Mouse (Mus musculus): Measurements from ENCODE around the gene Tmem256. TPM values are rescaled to one million over a fixed set of nuclear protein-coding genes. Genes with fewer than 3 reads are reported as not detected.

Tmem256 gene
- polyA plus RNA-seq, 1 experiment from 2014 or later = 359 TPM

GRCm38 (mm10) chr11:69801379-69801977, 36.8 kb upstream of the Tmem256 start, which contains the start of gene Fgf11:
TSS of gene Fgf11 (minus strand) at chr11:69801857.
- Histone ChIP-seq H3K36me3 (no peaks in the 10 kb centered on the region), H3K4me3 (peak within 1 kb of the TSS; percentile 62), H3K27ac (peak within 1 kb of the TSS; percentile 72), H3K4me2 (peak within 1 kb of the TSS; percentile 97), H3K4me1 (replicated peaks) (peaks cover 63% of the 10 kb centered on the region), H3K9ac (peak within 1 kb of the TSS; percentile 62), H3K27me3 (peaks cover 25% of the 10 kb centered on the region), H3K9me3 (replicated peaks) (no peaks in the 10 kb centered on the region)
- no peak for ATAC-seq (replicated peaks; ENCODE audit: insufficient number of reproducible peaks, insufficient read depth, low FRiP score, low read depth)
- WGBS = 2% methylated on average over 33 of the region's 33 CpGs

GRCm38 (mm10) chr11:69802648-69803105, 35.6 kb upstream of the Tmem256 start:
- peak; percentile 39 for ATAC-seq (replicated peaks; ENCODE audit: insufficient number of reproducible peaks, insufficient read depth, low FRiP score, low read depth)
- Histone ChIP-seq H3K9me3 (replicated peaks) (no peaks in the 10 kb centered on the region), H3K4me1 (replicated peaks) (peaks cover 63% of the 10 kb centered on the region), H3K36me3 (no peaks in the 10 kb centered on the region), H3K4me3 (peak overlapping the region; percentile 62), H3K27me3 (peaks cover 30% of the 10 kb centered on the region), H3K4me2 (peak overlapping the region; percentile 97), H3K27ac (peak overlapping the region; percentile 53), H3K9ac (peak overlapping the region; percentile 62)
- WGBS = under 1% methylated on average over 32 of the region's 33 CpGs

- no peaks in the 10 kb centered on the region for H3K9me3 ChIP-seq (replicated peaks)
- peak overlapping the region; percentile 62 for H3K4me3 ChIP-seq
- peaks cover 27% of the 10 kb centered on the region for H3K27me3 ChIP-seq
- H3K9ac ChIP-seq = peak overlapping the region; percentile 62
- H3K4me1 ChIP-seq (replicated peaks) = peaks cover 63% of the 10 kb centered on the region
- no peak overlapping the region for H3K27ac ChIP-seq
- H3K36me3 ChIP-seq = no peaks in the 10 kb centered on the region
- peak overlapping the region; percentile 97 for H3K4me2 ChIP-seq
- WGBS = 1% methylated on average over 12 of the region's 12 CpGs
- ATAC-seq (replicated peaks; ENCODE audit: insufficient number of reproducible peaks, insufficient read depth, low FRiP score, low read depth) = no peak
Observed at GRCm38 (mm10) chr11:69803328-69803727, 35.0 kb upstream of the Tmem256 start.

GRCm38 (mm10) chr11:69803786-69804651, 34.3 kb upstream of the Tmem256 start:
- H3K9me3 ChIP-seq (replicated peaks) = no peaks in the 10 kb centered on the region
- peaks cover 60% of the 10 kb centered on the region for H3K4me1 ChIP-seq (replicated peaks)
- peak; percentile 63 for ATAC-seq (replicated peaks; ENCODE audit: insufficient number of reproducible peaks, insufficient read depth, low FRiP score, low read depth)
- peak overlapping the region; percentile 62 for H3K4me3 ChIP-seq
- no peak overlapping the region for H3K27ac ChIP-seq
- peak overlapping the region; percentile 97 for H3K4me2 ChIP-seq
- H3K36me3 ChIP-seq = no peaks in the 10 kb centered on the region
- peaks cover 27% of the 10 kb centered on the region for H3K27me3 ChIP-seq
- whole genome bisulfite sequencing = under 1% methylated on average over 60 of the region's 60 CpGs
- H3K9ac ChIP-seq = peak overlapping the region; percentile 62

GRCm38 (mm10) chr11:69804652-69804940, 33.7 kb upstream of the Tmem256 start:
- Histone ChIP-seq H3K27ac (no peak overlapping the region), H3K4me1 (replicated peaks) (peaks cover 55% of the 10 kb centered on the region), H3K36me3 (no peaks in the 10 kb centered on the region), H3K4me2 (peak overlapping the region; percentile 97), H3K9ac (peak overlapping the region; percentile 62; the same call in 1 of the 2 replicates), H3K9me3 (replicated peaks) (no peaks in the 10 kb centered on the region), H3K4me3 (peak overlapping the region; percentile 62), H3K27me3 (peaks cover 27% of the 10 kb centered on the region)
- no peak for ATAC-seq (replicated peaks; ENCODE audit: insufficient number of reproducible peaks, insufficient read depth, low FRiP score, low read depth)
- 12% methylated on average over 12 of the region's 12 CpGs for WGBS

- Histone ChIP-seq H3K9ac (peak within 1 kb of the TSS; percentile 62; the same call in 1 of the 2 replicates), H3K4me1 (replicated peaks) (peaks cover 49% of the 10 kb centered on the region), H3K27me3 (peaks cover 25% of the 10 kb centered on the region), H3K27ac (no peak within 1 kb of the TSS), H3K36me3 (no peaks in the 10 kb centered on the region), H3K9me3 (replicated peaks) (no peaks in the 10 kb centered on the region), H3K4me2 (peak within 1 kb of the TSS; percentile 97), H3K4me3 (peak within 1 kb of the TSS; percentile 62)
- 13% methylated on average over 29 of the region's 29 CpGs for WGBS
- ATAC-seq (replicated peaks; ENCODE audit: insufficient number of reproducible peaks, insufficient read depth, low FRiP score, low read depth) = no peak
Observed at GRCm38 (mm10) chr11:69804972-69805909, 33.1 kb upstream of the Tmem256 start, which contains the start of gene Tmem102. TSS of gene Tmem102 (minus strand) at chr11:69805624.

- Histone ChIP-seq H3K9me3 (replicated peaks) (no peaks in the 10 kb centered on the region), H3K27me3 (peaks cover 24% of the 10 kb centered on the region), H3K4me1 (replicated peaks) (peaks cover 38% of the 10 kb centered on the region), H3K4me2 (no peak overlapping the region), H3K4me3 (no peak overlapping the region), H3K36me3 (no peaks in the 10 kb centered on the region), H3K9ac (no peak overlapping the region), H3K27ac (no peak overlapping the region)
- 73% methylated on average over 4 of the region's 4 CpGs for WGBS
- ATAC-seq (replicated peaks; ENCODE audit: insufficient number of reproducible peaks, insufficient read depth, low FRiP score, low read depth) = no peak
Observed at GRCm38 (mm10) chr11:69806378-69806777, 31.9 kb upstream of the Tmem256 start.

GRCm38 (mm10) chr11:69807641-69808040, 30.7 kb upstream of the Tmem256 start:
- no peak overlapping the region for H3K4me2 ChIP-seq
- H3K9me3 ChIP-seq (replicated peaks) = no peaks in the 10 kb centered on the region
- H3K36me3 ChIP-seq = no peaks in the 10 kb centered on the region
- no peak overlapping the region for H3K27ac ChIP-seq
- WGBS = 75% methylated on average over 2 of the region's 2 CpGs
- H3K4me1 ChIP-seq (replicated peaks) = peaks cover 25% of the 10 kb centered on the region
- peaks cover 19% of the 10 kb centered on the region for H3K27me3 ChIP-seq
- no peak overlapping the region for H3K9ac ChIP-seq
- no peak for ATAC-seq (replicated peaks; ENCODE audit: insufficient number of reproducible peaks, insufficient read depth, low FRiP score, low read depth)
- H3K4me3 ChIP-seq = no peak overlapping the region

- no peaks in the 10 kb centered on the region for H3K9me3 ChIP-seq (replicated peaks)
- H3K27me3 ChIP-seq = peaks cover 11% of the 10 kb centered on the region
- H3K4me1 ChIP-seq (replicated peaks) = no peaks in the 10 kb centered on the region
- no peak overlapping the region for H3K4me3 ChIP-seq
- no peak overlapping the region for H3K9ac ChIP-seq
- no peaks in the 10 kb centered on the region for H3K36me3 ChIP-seq
- H3K27ac ChIP-seq = no peak overlapping the region
- ATAC-seq (replicated peaks; ENCODE audit: insufficient number of reproducible peaks, insufficient read depth, low FRiP score, low read depth) = no peak
- H3K4me2 ChIP-seq = no peak overlapping the region
Observed at GRCm38 (mm10) chr11:69810280-69810679, 28.0 kb upstream of the Tmem256 start.

- H3K27ac ChIP-seq = no peak within 1 kb of the TSS
- H3K4me2 ChIP-seq = no peak within 1 kb of the TSS
- no peak within 1 kb of the TSS for H3K9ac ChIP-seq
- 57% methylated on average over 10 of the region's 10 CpGs for WGBS
- no peaks in the 10 kb centered on the region for H3K9me3 ChIP-seq (replicated peaks)
- H3K4me3 ChIP-seq = no peak within 1 kb of the TSS
- H3K36me3 ChIP-seq = no peaks in the 10 kb centered on the region
- H3K4me1 ChIP-seq (replicated peaks) = no peaks in the 10 kb centered on the region
- ATAC-seq (replicated peaks; ENCODE audit: insufficient number of reproducible peaks, insufficient read depth, low FRiP score, low read depth) = no peak
- H3K27me3 ChIP-seq = 0 out of 2 replicates have a peak, but pooled peaks cover 3% of the 10 kb centered on the region
Observed at GRCm38 (mm10) chr11:69815155-69815554, 23.2 kb upstream of the Tmem256 start, which contains the start of gene Gm39566. TSS of gene Gm39566 (minus strand) at chr11:69815298.

- WGBS = 90% methylated on average over 12 of the region's 12 CpGs
- H3K4me1 ChIP-seq (replicated peaks) = no peaks in the 10 kb centered on the region
- ATAC-seq (replicated peaks; ENCODE audit: insufficient number of reproducible peaks, insufficient read depth, low FRiP score, low read depth) = no peak
- no peaks in the 10 kb centered on the region for H3K36me3 ChIP-seq
- no peaks in the 10 kb centered on the region for H3K9me3 ChIP-seq (replicated peaks)
- H3K27ac ChIP-seq = no peak overlapping the region
- no peak overlapping the region for H3K9ac ChIP-seq
- H3K27me3 ChIP-seq = no peaks in the 10 kb centered on the region
- no peak overlapping the region for H3K4me2 ChIP-seq
- no peak overlapping the region for H3K4me3 ChIP-seq
Observed at GRCm38 (mm10) chr11:69816520-69816919, 21.8 kb upstream of the Tmem256 start.

Data from heart, embryonic 15.5 days (tissue).